Mouse (Mus musculus): Measurements from ENCODE around the gene Ascc2.
"Not testable (repeated sequence)": the region's sequence is repeated elsewhere in the genome, so short reads cannot be mapped to it uniquely, and the experiment has no call there.

Ascc2 gene

GRCm38 (mm10) chr11:4687027-4687426 lies 49.5 kb downstream of the Ascc2 start:
- no peak for DNase-seq

GRCm38 (mm10) chr11:4687874-4688273 lies 50.3 kb downstream of the Ascc2 start:
- DNase-seq = no peak

DNA sequence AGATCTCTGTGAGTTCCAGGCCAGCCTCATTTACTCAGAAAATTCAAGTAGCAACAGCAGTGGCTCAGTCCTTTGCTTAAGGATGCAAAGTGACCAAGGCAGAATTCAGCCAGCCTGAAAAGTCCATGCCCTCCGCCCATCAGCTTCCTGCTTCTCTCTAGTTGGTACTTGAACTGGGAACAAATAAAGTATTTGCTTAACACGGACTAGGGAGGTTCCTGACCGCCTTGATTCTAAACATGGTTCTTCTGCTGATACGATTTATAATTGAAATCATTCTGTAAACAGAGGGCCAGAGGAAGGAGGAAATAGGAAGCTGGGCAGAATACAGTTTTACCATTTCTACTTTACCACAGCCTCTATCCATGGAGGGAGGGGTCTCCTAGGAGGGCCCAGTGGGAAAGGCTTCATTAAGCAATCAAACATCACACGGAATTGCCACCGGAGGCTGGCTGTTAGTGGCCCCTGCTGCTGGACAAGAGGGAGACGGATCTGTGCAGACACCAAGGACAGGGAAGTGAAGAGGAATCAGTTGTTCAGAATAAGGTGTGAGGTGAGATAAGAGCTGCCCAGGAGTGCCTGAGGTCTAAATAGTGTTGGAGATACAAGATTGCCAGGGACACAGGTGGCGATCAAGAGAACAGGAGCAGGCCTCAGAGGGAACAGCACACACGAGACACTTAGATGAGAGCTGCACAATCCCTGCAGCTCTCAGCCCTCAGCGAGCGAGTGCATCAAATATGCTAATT lies 51.3 kb downstream of the Ascc2 start:
- no peak for DNase-seq

DNA sequence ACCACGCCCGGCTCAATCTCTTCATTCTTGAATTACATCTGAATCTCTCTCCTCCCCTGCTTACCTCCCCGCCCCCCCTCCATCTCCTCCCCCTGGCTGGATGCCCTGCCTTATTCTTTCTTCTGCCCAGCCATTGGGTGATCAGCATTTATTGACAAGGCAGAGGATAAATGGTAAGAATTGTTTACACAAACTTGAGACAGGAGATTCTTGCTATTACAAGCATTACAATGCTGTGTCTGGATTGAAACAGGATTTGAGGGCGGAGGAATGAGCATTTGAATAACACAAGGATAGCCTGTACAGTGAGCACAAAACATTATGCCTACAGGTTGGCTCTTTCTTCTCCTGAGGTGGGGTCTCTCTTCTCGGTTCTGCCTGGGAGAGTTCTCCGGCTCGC lies 52.8 kb downstream of the Ascc2 start:
- no peak for DNase-seq

DNA sequence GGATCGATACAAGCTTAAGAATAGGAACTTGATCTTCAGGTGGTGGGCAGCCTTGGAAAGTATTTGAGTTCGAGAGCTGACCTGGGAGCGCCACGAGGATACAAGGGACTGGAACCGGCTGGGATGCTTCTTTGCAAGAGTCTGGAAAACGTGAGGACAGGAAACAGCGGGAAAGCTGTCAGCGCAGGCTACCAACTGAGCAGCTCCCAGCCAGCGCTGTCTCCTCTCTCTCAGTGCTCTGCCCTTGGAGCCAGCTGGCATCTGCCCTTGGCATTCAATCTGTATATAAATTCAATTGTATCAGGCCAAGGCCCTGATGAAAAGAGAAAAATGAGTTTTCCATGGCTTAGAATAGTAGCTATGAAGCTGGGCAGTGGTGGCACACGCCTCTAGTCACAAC lies 53.7 kb downstream of the Ascc2 start:
- DNase-seq = no peak

DNA sequence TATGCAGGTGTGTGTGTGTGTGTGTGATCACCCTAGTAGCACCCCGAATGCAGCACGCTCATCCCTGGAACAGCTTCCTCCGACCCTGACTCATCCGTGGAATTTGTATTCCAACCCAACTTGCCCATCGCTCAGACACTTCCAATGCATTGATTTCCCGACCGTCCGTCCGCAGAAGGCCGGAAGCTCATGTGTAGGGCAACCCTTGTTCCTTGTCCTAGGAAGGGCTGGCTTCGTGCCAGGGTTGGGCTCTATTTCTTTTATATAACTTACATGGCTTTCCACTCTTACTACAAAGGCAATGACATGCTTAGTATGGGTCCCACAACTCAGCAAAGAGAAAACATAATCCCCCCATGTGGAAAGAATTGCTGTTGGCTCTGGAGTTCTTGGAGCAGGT lies 54.6 kb downstream of the Ascc2 start:
- no peak for DNase-seq

- no peak for DNase-seq
Observed at GRCm38 (mm10) chr11:4697043-4697983, 59.8 kb downstream of the Ascc2 start.

- DNase-seq = no peak
Observed at GRCm38 (mm10) chr11:4700726-4701125, 63.2 kb downstream of the Ascc2 start.

DNA sequence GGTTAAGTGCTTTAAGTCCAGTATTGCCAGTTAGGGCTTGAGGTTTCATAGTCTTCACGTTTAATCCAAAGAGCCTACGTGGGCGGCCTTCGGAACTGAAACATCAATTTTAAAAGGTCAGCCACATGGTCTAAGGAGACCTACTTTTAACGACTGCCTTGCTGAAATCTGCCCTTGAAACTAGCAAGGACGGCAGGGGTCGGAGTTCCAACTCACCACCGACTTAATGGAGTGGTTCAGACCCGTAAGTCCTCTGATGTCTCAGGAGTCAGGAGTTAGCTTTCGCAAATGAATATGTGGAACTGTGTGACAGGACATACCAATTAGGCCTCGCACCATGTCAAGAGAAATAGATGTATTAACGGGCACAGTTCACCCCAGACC lies 66.1 kb downstream of the Ascc2 start:
- no peak for DNase-seq

- DNase-seq = peak; percentile 96
Observed at GRCm38 (mm10) chr11:4704072-4704964, 66.8 kb downstream of the Ascc2 start, which contains the start of the genes Uqcr10 and Zmat5. Uqcr10 (minus strand) TSS chr11:4704342. Zmat5 (plus strand) TSS chr11:4704678.

DNA sequence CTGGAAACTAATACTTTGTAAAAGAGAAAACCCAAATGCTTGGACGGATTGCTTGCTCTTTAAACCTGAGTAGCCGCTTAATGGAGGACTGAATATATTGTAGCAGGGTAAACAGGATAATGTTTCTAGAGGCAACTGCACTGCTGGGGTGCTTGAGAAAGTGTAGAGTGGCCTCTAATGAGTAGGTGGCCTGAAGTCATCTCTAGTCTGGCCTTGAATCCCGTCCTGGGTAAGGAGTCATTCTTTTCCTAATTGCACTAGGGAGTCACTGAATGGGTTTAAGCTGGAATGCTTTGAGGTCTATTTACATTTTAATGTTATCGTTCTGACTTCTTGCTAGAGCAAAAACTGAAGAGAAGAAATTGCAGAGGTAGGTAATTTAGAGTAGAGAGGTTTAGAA lies 67.6 kb downstream of the Ascc2 start:
- no peak for DNase-seq

GRCm38 (mm10) chr11:4710188-4710587 lies 72.6 kb downstream of the Ascc2 start:
- DNase-seq = not testable (repeated sequence)

GRCm38 (mm10) chr11:4712822-4713221 lies 75.3 kb downstream of the Ascc2 start:
- no peak for DNase-seq

DNA sequence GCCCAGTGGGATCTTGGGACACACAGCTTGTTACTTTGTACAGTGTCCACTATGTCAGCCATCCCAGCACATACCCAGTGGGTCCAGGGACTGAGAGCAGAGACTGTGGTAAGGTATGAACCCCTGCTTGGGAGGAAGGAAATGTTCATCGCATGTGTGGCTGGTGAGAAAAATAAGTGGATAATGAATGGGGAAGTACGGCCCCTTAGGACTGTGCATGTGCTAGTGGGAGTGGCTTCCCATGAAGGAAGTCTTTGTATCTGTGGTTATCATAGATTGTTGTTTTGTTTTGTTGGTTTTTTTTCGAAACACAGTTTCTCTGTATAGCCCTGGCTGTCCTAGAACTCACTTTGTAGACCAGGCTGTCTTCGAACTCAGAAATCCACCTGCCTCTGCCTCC lies 77.2 kb downstream of the Ascc2 start:
- DNase-seq = no peak

DNA sequence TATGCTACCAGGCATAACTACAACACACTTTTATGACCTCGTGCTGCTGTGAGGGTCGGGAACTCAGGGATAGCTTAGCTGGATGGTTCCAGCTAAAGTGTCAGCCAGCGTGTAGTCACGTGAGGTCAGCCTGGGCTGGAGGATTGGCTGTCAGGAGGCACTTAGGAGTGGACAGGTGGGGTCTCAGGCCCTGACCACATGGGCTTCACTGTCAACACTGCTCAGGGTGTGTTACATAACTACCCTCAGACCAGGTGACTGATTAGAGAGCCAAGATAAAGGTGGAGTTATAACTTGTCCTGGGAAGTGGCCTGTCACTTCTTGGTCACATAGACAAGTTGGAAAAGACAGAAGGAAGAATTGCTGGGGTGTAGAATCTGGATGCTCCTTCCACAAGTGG lies 78.0 kb downstream of the Ascc2 start:
- no peak for DNase-seq

DNA sequence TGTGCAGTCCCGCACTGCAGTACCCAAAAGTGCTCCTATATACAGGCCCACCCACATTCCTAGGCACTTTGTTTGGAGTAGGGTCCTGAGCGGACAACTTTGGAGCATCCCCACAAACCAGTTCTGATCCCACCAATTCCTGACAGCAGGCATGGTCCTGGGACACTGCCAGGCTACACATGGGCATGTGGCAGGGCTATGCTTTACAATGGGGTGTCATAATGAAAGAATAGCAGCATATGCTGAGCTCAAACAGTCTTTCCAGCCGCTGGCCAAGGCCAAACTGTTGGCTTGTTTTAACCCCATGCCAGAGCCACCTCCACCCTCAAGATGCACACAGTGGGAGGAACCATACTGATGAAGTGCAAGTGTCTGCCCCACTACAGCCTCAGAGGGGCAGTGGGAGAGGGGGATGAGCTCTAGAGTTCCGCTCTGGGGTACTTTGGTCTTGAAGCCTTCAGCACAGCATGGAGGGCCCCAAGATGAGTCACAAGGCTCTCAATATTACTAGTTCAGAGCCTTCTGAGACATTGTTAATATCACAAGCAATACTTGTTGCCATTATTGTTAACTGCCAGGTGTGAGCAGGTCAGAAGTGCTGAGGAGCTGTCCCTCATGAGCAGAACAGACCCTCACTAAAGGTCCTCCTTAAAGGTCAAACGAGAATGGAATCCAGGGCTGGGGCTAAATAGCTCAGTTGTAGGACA lies 79.1 kb downstream of the Ascc2 start:
- no peak for DNase-seq

DNA sequence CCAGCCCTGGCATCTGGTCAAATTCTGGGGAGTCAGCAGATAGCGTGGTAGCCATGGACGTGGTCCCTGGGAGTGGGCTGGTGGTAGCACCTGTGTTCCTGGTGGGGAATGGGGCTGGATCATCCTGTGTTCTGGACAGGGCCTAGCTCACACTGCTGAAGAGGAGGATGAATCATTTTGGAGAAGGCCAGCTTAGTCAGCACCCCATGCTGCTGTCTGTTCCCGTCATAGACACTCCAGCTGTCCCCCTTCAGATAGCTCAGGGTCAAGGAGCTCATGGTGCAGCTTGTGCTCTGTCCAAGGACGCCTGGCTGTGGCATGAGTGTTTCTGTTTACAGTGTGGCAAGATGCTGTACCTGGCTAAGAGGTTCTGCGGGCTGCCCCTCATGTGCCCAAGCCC lies 81.0 kb downstream of the Ascc2 start:
- no peak for DNase-seq

DNA sequence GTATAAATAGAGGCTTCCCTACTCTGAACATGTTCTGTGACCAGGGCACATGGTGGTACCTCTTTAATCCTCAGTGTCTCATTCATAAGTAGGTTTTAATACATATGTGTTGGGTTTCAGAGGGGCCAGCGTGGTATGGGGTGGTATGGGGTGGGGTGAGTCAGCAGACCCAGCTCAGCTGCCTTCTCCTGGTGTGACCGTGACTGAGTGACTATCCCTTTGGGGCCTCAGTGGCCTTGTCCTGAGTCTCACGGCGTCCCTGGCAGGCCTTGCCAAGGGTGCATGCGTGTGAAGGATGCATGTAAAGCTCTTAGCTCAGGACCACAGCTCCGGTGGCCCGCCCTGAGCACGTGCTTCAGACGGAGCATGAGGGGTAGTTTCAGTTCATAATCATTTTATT lies 82.4 kb downstream of the Ascc2 start:
- DNase-seq = no peak

- no peak for DNase-seq
Observed at GRCm38 (mm10) chr11:4720393-4720792, 82.8 kb downstream of the Ascc2 start.

DNA sequence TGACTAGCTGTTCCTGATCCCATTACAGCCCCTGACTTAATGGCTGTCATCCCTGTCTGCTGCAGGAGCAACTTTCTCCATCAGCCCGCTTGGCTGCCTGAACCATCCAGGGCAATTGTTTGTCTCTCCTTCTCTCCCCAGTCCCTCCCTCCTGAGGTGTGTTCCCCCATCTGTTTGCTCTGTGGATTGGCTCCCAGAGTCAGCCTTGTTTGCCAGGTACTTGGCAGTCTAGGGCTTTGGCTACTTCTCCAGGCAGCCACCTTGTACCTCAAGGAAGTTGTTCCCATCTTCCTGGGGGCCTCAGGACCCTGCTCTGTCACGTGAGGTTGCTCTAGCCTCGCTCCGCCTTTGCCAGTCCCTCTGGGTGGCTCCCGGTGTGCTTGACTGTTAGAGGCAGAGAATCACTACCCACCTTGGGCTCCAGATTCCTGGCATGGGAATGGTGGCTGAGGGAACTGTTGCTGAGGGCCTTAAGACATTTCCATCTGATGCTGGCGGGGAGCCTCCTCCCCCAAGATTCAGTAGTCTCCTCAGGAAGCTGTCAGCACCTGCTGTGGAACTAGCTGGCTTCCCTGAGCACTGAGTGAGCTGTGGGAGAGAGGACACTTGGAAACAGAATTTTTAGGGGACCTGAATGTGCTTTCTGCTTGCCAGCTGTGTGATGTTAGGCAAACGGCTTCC lies 83.5 kb downstream of the Ascc2 start:
- no peak for DNase-seq

DNA sequence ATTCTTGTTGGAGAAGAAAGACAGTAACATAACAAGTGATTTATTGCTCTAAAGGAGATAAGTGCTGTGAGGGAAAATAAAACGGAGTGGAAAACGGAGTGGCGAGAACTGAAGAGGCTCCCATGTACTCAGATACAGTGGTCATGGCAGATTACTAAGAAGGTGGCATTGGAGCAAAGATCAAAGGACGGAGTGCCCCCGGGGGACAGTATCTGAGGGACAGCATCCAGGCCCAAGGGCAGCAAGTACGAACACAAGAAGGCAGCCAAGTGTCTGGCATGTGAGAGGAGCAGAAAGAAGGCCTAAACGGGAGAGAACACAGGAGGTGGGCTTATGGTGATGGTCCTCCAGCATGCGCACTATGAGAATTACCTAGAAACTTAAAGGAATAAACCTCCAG lies 84.2 kb downstream of the Ascc2 start:
- no peak for DNase-seq

DNA sequence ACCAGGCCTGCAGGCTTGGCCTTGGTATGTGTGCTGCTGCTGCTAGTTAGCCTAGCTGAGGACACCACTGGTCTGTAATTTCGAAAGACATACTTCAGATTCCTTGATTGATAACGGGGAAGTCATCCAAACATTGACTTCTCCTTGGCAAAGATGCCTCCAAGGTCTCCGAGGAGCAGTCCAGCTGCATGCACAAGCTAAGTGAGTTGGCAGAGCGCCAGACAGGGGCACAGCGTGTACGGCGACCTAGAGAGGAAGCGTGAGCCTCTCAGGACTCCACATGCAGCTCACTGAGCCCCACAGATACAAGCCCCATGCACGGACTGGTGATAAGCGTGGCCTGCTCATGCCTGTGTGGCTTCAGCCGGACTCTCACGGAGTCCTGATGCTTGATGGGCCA lies 92.1 kb downstream of the Ascc2 start:
- DNase-seq = peak; percentile 30
